Mouse (Mus musculus) limb, embryonic 13.5 days (tissue): ENCODE results near the gene Tnrc6a. TPM values are rescaled to one million over a fixed set of nuclear protein-coding genes. Genes with fewer than 3 reads are reported as not detected.

Experiments
- ATAC-seq: fragments of 200-750 bp; cut with Nextera tagmentation; 2 replicates; pipeline ENCODE4 v1.8.0; 2017; ENCODE audit warnings: low read depth, moderate number of reproducible peaks, moderate TSS enrichment; ENCODE audit not compliant: low FRiP score
- H3K27ac ChIP-seq: fragments of 300-500 bp; sonication (generic); 2 replicates; pipeline ENCODE4 v1.5.1; 2015; ENCODE audit warnings: inconsistent platforms, mild to moderate bottlenecking, moderate library complexity
- H3K27me3 ChIP-seq: fragments of 300-500 bp; sonication (generic); 2 replicates; pipeline ENCODE4 v1.6.1; 2015; ENCODE audit warnings: mild to moderate bottlenecking, inconsistent platforms
- H3K36me3 ChIP-seq: fragments of 300-500 bp; sonication (generic); 2 replicates; pipeline ENCODE4 v1.6.1; 2015; ENCODE audit warnings: inconsistent platforms, mild to moderate bottlenecking, moderate library complexity
- H3K4me1 ChIP-seq: fragments of 300-500 bp; sonication (generic); 2 replicates; pipeline ENCODE4 v1.6.1; 2015; ENCODE audit warnings: inconsistent platforms
- H3K4me2 ChIP-seq: fragments of 300-500 bp; sonication (generic); replicated peaks from 2 replicates; pipeline ENCODE4 v1.6.1; 2015; ENCODE audit warnings: inconsistent platforms, mild to moderate bottlenecking, moderate library complexity
- H3K4me3 ChIP-seq: fragments of 300-500 bp; sonication (generic); 2 replicates; pipeline ENCODE4 v1.5.1; 2015; ENCODE audit warnings: moderate library complexity, mild to moderate bottlenecking, inconsistent platforms
- H3K9ac ChIP-seq: fragments of 300-500 bp; sonication (generic); 2 replicates; pipeline ENCODE4 v1.6.1; 2015; ENCODE audit warnings: mild to moderate bottlenecking, inconsistent platforms
- H3K9me3 ChIP-seq: fragments of 300-500 bp; sonication (generic); 2 replicates; pipeline ENCODE4 v1.6.1; 2016; ENCODE audit warnings: inconsistent platforms
- WGBS: fragments of 180-500 bp; shearing (Covaris S2); methylation state at CpG from one replicate; pipeline ENCODE4 v1.1.7; 2015; 5-methylcytosine and 5-hydroxymethylcytosine counted together
- polyA plus RNA-seq: library from polyadenylated mRNA; unstranded; fragments of >200 nt; fragmentation: Nextera tagmentation; extraction: Ambion mirVana; gene quantifications from 2 replicates; pipeline ENCODE4 v1.2.1, GENCODE M21; 2015

Tnrc6a gene
- polyA plus RNA-seq, 1 experiment from 2014 or later = 63.3 TPM

DNA sequence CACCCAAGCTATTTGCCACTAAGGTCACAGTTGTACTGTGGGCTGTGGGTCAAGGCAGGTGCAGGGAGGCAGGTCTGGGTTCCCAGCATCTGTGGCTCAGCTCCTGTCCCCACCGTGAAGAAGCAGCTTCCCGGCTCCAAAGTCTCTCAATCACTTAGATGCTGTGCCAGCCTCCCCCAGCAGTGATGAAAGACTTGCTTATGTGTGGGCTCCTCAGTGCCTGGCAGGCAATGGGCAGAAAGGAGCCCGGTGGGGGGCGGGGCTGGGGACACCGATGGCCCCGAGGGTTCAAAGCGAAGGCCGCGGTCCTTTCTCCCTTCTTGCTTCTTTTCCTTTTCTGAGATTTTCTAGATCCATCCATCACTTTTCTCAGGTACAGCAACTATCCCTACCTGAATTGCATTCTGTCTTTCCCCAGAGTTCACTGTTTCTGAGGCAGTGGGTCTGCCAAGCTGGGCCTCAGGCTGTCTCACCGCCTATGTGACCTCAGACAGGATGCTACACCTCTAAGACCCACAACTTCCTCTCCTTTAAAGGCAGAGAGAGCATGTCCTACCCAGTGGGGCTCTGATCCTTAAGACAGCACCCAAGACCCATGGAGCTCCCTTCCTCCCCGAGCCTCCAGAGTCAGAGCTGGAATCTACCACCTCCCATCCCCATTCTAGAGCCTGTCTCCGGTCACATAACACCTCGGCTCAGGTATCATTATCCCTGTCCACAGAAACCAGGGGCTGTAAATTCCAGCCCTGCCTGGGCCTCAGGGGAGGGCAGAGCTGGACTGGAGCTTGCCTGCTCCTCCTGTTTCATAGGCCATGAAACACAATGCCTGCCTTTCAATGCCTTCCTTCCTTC lies 96.3 kb downstream of the Tnrc6a start:
- Histone ChIP-seq H3K4me1 (peaks cover 18% of the 10 kb centered on the region), H3K9ac (no peak overlapping the region), H3K4me2 (no peak overlapping the region), H3K9me3 (no peaks in the 10 kb centered on the region), H3K4me3 (no peak overlapping the region), H3K27me3 (no peaks in the 10 kb centered on the region), H3K36me3 (no peaks in the 10 kb centered on the region), H3K27ac (no peak overlapping the region; the same call in 1 of the 2 replicates)
- ATAC-seq = no peak
- WGBS = 60% methylated on average over 13 of the region's 13 CpGs

DNA sequence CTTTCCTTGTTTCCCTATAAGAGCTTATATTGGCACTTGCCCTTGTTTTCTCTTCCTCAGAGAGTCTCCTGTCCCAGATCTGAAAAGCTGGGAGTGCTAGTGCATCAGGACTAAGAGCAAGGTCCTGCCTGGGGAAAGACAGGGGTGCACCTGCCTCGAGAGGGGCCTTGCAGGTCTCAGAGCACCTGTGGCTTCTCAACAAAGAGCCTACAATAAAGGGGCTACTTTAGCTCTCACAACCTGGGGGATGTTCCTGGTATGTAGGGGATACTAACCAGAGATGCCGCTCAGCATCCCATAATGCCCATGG lies 96.9 kb downstream of the Tnrc6a start:
- no peaks in the 10 kb centered on the region for H3K9me3 ChIP-seq
- WGBS = 60% methylated on average over 2 of the region's 2 CpGs
- no peak overlapping the region for H3K9ac ChIP-seq

DNA sequence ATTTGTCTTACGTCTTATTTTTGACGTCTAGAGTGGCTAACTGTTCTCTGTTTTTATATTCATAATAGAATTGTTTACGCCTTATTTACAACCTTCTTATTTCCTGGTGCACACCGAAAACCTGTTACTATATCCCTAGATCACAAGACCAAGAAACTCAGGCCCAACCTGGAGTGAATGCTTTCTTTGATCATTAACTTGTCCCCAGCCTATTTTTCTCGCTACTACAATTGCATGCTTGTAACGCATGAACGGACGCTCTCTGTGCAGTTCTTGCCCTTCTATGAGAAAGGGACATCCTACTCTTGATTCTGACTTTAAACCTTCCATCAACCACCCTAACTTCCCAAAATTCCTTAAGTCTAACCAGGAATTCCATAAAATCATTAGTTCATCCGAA lies 100.4 kb downstream of the Tnrc6a start:
- no peak overlapping the region for H3K9ac ChIP-seq
- H3K4me1 ChIP-seq = peaks cover 14% of the 10 kb centered on the region
- H3K36me3 ChIP-seq = no peaks in the 10 kb centered on the region
- H3K9me3 ChIP-seq = no peaks in the 10 kb centered on the region
- no peak overlapping the region for H3K4me2 ChIP-seq
- H3K4me3 ChIP-seq = no peak overlapping the region
- no peak overlapping the region for H3K27ac ChIP-seq
- 80% methylated on average over 9 of the region's 9 CpGs for WGBS
- ATAC-seq = no peak
- H3K27me3 ChIP-seq = no peaks in the 10 kb centered on the region

More for the DNA sequence above, 96.9 kb downstream of the Tnrc6a start:
- Histone ChIP-seq H3K27ac (no peak overlapping the region), H3K4me2 (no peak overlapping the region), H3K36me3 (no peaks in the 10 kb centered on the region), H3K4me3 (no peak overlapping the region), H3K27me3 (no peaks in the 10 kb centered on the region), H3K4me1 (peaks cover 14% of the 10 kb centered on the region)
- no peak for ATAC-seq

DNA sequence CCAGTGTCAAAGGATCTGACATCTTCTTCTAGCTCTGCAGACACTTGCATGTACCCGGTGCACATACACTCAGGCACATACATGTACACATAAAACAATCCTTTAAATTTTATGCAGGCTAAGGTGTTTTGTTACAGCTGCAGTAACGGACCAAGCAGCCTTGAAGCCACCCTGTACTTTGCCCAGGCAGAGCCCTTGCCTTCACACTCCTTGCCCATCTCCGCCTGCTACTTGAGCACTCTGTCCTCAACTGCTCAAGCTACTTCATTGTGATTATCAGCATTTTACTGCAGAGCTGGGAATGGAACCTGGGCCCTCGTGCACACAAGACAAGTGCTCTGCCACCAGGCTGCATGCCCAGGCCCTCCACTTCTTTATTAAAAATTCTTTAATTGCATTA lies 101.5 kb downstream of the Tnrc6a start:
- no peaks in the 10 kb centered on the region for H3K36me3 ChIP-seq
- ATAC-seq = no peak
- 74% methylated on average over 4 of the region's 4 CpGs for WGBS
- no peak overlapping the region for H3K27ac ChIP-seq
- no peak overlapping the region for H3K4me2 ChIP-seq
- H3K4me1 ChIP-seq = peaks cover 8% of the 10 kb centered on the region
- no peak overlapping the region for H3K9ac ChIP-seq
- H3K9me3 ChIP-seq = no peaks in the 10 kb centered on the region
- no peak overlapping the region for H3K4me3 ChIP-seq
- no peaks in the 10 kb centered on the region for H3K27me3 ChIP-seq

DNA sequence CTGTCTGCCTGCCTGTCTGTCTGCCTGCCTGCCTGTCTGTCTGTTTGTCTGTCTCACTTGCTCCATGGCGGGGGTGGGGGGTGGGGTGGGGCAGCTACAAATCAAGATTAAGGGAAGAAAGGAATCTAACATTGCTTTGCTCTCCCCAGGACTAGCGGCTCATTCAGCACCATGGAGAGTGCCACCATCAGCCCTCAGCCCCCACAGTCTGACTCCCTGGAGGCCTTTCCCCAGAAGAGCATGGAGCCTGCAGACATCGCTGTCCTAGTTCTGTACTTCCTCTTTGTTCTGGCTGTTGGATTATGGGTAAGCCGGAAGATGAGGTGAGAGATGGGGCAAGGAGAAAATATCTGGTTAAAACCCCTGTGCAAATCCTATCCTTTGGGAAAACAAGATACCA lies 111.8 kb downstream of the Tnrc6a start:
- Histone ChIP-seq H3K4me3 (no peak overlapping the region), H3K4me1 (no peaks in the 10 kb centered on the region), H3K4me2 (no peak overlapping the region), H3K9me3 (no peaks in the 10 kb centered on the region), H3K36me3 (no peaks in the 10 kb centered on the region), H3K27ac (no peak overlapping the region), H3K27me3 (no peaks in the 10 kb centered on the region), H3K9ac (no peak overlapping the region)
- 28% methylated on average over 4 of the region's 4 CpGs for WGBS
- ATAC-seq = no peak

DNA sequence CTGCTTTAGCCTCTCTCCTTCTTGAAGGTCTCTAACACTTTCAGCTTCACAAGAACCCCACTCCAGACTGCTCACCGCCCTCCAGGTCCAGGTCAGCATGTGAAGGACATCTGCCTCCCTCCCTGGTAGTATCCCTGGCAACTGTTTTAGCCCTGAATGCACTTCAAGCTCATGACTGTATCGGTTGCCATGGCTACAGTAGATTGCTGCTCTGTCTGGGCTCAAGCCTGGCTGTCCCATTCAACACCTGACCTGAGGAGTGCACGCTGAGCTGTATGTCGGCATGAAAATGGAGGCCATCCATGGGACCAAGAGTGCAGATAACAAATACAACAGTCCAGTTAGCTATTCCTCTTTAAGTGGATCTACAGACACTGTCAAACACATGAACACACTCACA lies 114.9 kb downstream of the Tnrc6a start:
- H3K4me2 ChIP-seq = no peak overlapping the region
- no peaks in the 10 kb centered on the region for H3K27me3 ChIP-seq
- H3K9me3 ChIP-seq = no peaks in the 10 kb centered on the region
- no peak overlapping the region for H3K27ac ChIP-seq
- 79% methylated on average over 4 of the region's 4 CpGs for WGBS
- ATAC-seq = no peak
- H3K4me1 ChIP-seq = no peaks in the 10 kb centered on the region
- H3K4me3 ChIP-seq = no peak overlapping the region
- H3K36me3 ChIP-seq = no peaks in the 10 kb centered on the region
- no peak overlapping the region for H3K9ac ChIP-seq

DNA sequence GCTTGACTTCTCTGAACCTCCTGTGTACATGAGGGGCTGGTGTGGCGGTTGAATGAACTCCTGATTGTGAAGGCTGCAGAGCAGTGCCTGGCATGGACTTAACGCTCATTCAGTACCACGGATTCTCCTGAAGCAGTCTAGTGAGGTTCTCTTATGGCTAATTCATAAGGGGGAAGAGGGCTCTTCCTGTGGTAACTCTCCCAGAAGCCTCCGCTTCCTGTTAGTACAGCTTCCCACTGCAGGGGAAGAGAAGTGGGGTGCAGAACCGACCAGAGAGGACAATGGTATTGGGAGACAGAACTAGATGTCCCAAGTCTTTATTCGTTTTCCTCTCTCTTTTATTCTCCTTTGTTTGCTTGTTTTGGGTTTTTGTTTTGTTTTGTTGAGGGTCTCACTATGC lies 116.4 kb downstream of the Tnrc6a start:
- WGBS = 76% methylated on average over 6 of the region's 6 CpGs
- H3K4me1 ChIP-seq = no peaks in the 10 kb centered on the region
- no peaks in the 10 kb centered on the region for H3K27me3 ChIP-seq
- no peaks in the 10 kb centered on the region for H3K9me3 ChIP-seq
- no peak for ATAC-seq
- H3K9ac ChIP-seq = no peak overlapping the region
- H3K4me3 ChIP-seq = no peak overlapping the region
- no peak overlapping the region for H3K4me2 ChIP-seq
- H3K36me3 ChIP-seq = no peaks in the 10 kb centered on the region
- no peak overlapping the region for H3K27ac ChIP-seq

DNA sequence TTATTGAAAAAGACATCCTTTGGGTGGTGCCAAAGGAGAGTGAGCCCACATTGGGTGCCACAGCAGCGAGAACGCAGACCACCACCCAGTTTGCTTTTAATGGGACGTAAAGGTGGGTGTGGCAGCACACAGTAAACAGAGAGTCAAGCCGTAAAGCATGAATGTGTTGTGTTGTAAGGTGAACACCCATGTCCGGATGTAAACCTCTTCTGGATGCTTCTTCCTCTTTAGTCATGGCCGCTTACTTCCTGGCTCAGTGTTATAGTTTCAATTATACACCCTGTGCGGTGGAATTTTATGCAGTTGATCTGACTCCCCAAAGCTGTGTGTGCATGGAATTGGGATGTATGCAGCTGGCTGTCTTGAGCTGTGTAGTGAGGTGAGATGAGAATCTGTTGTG lies 118.6 kb downstream of the Tnrc6a start:
- H3K9ac ChIP-seq = no peak overlapping the region
- ATAC-seq = no peak
- 83% methylated on average over 7 of the region's 7 CpGs for WGBS

DNA sequence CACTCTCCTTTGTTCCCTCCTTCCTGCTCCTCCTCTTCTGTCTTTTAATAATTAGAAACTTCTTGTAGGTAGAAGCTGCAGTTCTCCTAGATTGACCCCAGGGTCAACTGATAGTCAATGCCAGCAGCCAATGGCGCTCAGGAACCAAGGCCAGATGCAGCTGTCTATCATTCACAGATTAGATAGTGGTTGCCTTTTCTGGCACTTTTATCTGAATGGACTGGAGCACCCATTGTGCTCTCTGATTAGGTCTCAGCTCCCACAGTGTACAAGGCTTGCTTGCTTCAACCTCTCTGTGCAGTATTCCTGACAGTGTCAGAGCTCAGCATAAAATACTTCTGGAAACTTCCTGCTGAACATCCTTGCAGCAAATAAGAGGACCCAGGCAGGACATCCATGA lies 121.1 kb downstream of the Tnrc6a start:
- Histone ChIP-seq H3K36me3 (no peaks in the 10 kb centered on the region), H3K9me3 (no peaks in the 10 kb centered on the region), H3K27ac (no peak overlapping the region), H3K27me3 (no peaks in the 10 kb centered on the region), H3K9ac (no peak overlapping the region), H3K4me1 (no peaks in the 10 kb centered on the region), H3K4me3 (no peak overlapping the region), H3K4me2 (no peak overlapping the region)
- ATAC-seq = no peak
- 82% methylated on average over 1 of the region's 1 CpGs for WGBS

More for the DNA sequence above, 118.6 kb downstream of the Tnrc6a start:
- Histone ChIP-seq H3K27me3 (no peaks in the 10 kb centered on the region), H3K36me3 (no peaks in the 10 kb centered on the region), H3K4me1 (no peaks in the 10 kb centered on the region), H3K9me3 (no peaks in the 10 kb centered on the region), H3K4me2 (no peak overlapping the region), H3K27ac (no peak overlapping the region), H3K4me3 (no peak overlapping the region)

Other genes starting within 250 kb of the Tnrc6a start
- 34.0 and 38.0 TPM in 2 replicates for gene Rbbp6, start 158.2 kb upstream of the Tnrc6a start, polyA plus RNA-seq
- 0.37 and 0.50 TPM in 2 replicates for gene Slc5a11, start 90.9 kb downstream of the Tnrc6a start, polyA plus RNA-seq
- 45.9 and 46.4 TPM in 2 replicates for gene Lcmt1, start 245.9 kb downstream of the Tnrc6a start, polyA plus RNA-seq
- gene Arhgap17, start 246.0 kb downstream of the Tnrc6a start, polyA plus RNA-seq = 20.9 and 23.2 TPM in 2 replicates